Mouse (Mus musculus) neural tube, embryonic 13.5 days (tissue): ENCODE measurements around the gene Whrn. TPM values are rescaled to one million over a fixed set of nuclear protein-coding genes. Genes with fewer than 3 reads are reported as not detected.

Source experiments
- ATAC-seq: fragments of 200-750 bp; cut with Nextera tagmentation; 2 replicates; pipeline ENCODE4 v1.8.0; 2017; ENCODE audit warnings: low read depth, mild to moderate bottlenecking, moderate TSS enrichment, moderate library complexity
- H3K27ac ChIP-seq: fragments of 300-500 bp; sonication (generic); replicated peaks from 2 replicates; pipeline ENCODE4 v1.5.1; 2015; ENCODE audit warnings: moderate library complexity, mild to moderate bottlenecking, inconsistent platforms
- H3K27me3 ChIP-seq: fragments of 300-500 bp; sonication (generic); 2 replicates; pipeline ENCODE4 v1.6.1; 2015; ENCODE audit warnings: mild to moderate bottlenecking, inconsistent platforms
- H3K36me3 ChIP-seq: fragments of 300-500 bp; sonication (generic); 2 replicates; pipeline ENCODE4 v1.6.1; 2015; ENCODE audit warnings: mild to moderate bottlenecking, inconsistent platforms
- H3K4me1 ChIP-seq: fragments of 300-500 bp; sonication (generic); replicated peaks from 2 replicates; pipeline ENCODE4 v1.6.1; 2015; ENCODE audit warnings: inconsistent platforms
- H3K4me2 ChIP-seq: fragments of 300-500 bp; sonication (generic); 2 replicates; pipeline ENCODE4 v1.6.1; 2015; ENCODE audit warnings: inconsistent platforms, mild to moderate bottlenecking, moderate library complexity
- H3K4me3 ChIP-seq: fragments of 300-500 bp; sonication (generic); 2 replicates; pipeline ENCODE4 v1.5.1; 2015; ENCODE audit warnings: mild to moderate bottlenecking, inconsistent platforms
- H3K9ac ChIP-seq: fragments of 300-500 bp; sonication (generic); 2 replicates; pipeline ENCODE4 v1.6.1; 2015; ENCODE audit warnings: moderate library complexity, mild to moderate bottlenecking, inconsistent platforms
- H3K9me3 ChIP-seq: fragments of 300-500 bp; sonication (generic); 2 replicates; pipeline ENCODE4 v1.6.1; 2016; ENCODE audit warnings: inconsistent platforms
- WGBS: fragments of 180-500 bp; shearing (Covaris S2); methylation state at CpG from one replicate; pipeline ENCODE4 v1.1.7; 2015; 5-methylcytosine and 5-hydroxymethylcytosine counted together
- polyA plus RNA-seq: library from polyadenylated mRNA; unstranded; fragments of >200 nt; fragmentation: Nextera tagmentation; extraction: Ambion mirVana; gene quantifications from 2 replicates; pipeline ENCODE4 v1.2.1, GENCODE M21; 2015

The Whrn gene
- polyA plus RNA-seq, 1 experiment from 2014 or later = 5.6 TPM

- H3K4me3 ChIP-seq = no peak overlapping the region
- peaks cover 62% of the 10 kb centered on the region for H3K4me1 ChIP-seq
- no peak overlapping the region for H3K9ac ChIP-seq
- no peaks in the 10 kb centered on the region for H3K36me3 ChIP-seq
- H3K4me2 ChIP-seq = no peak overlapping the region
- no peaks in the 10 kb centered on the region for H3K9me3 ChIP-seq
- no peak for ATAC-seq
- H3K27me3 ChIP-seq = peaks cover 9% of the 10 kb centered on the region; the same call in 1 of the 2 replicates
- no peak overlapping the region for H3K27ac ChIP-seq
- 83% methylated on average over 6 of the region's 6 CpGs for WGBS
Observed at GRCm38 (mm10) chr4:63491521-63491920, 4.3 kb downstream of the Whrn start.

DNA sequence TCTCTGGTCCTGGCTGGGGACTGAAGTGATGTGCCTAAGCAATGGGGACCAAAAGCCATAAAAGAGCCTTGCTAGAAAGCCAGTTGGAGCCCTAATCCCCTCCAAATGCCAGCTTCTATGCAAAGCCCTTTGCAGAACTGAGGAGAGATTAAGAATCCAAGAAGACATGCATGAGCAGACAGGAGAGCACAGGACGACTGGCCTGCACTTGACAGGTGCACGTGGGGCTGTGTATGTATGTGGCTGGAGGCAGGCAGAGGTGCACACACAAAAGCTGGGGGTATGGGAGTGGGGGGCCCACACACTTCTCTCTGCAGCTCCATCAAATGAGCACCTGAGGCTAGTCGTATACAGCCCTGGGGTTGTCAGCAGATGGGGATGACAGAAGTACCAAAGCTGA is 5.6 kb downstream of the Whrn start:
- Histone ChIP-seq H3K27ac (no peak overlapping the region), H3K27me3 (peaks cover 5% of the 10 kb centered on the region; the same call in 1 of the 2 replicates), H3K4me3 (no peak overlapping the region), H3K4me1 (peaks cover 57% of the 10 kb centered on the region), H3K36me3 (no peaks in the 10 kb centered on the region), H3K4me2 (no peak overlapping the region), H3K9me3 (no peaks in the 10 kb centered on the region), H3K9ac (no peak overlapping the region)
- WGBS = 60% methylated on average over 3 of the region's 3 CpGs
- ATAC-seq = no peak

DNA sequence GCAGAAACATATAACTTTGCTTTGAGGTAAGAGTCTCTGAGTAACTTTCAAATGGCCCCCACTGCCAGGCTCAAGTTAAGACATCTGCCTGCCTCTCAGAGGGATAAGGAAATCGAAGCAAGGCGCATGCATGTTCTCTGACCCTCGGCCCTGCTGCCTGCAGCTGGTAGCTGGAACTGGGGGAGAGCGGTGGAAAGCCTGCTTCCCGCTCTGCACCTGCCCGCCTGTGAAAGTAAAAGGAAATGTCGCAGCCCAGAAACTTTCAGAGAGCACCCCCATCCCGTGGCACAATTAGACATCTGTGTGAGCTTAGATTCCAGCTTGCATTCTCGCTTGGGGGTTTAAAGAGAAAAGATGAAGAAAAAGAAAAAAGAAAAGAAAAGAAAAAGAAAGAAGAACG is 6.1 kb downstream of the Whrn start:
- Histone ChIP-seq H3K36me3 (no peaks in the 10 kb centered on the region), H3K4me3 (no peak overlapping the region), H3K27ac (no peak overlapping the region), H3K9me3 (no peaks in the 10 kb centered on the region), H3K27me3 (peaks cover 2% of the 10 kb centered on the region; the same call in 1 of the 2 replicates), H3K4me1 (peaks cover 52% of the 10 kb centered on the region), H3K4me2 (no peak overlapping the region), H3K9ac (no peak overlapping the region)
- no peak for ATAC-seq
- 76% methylated on average over 10 of the region's 10 CpGs for WGBS

DNA sequence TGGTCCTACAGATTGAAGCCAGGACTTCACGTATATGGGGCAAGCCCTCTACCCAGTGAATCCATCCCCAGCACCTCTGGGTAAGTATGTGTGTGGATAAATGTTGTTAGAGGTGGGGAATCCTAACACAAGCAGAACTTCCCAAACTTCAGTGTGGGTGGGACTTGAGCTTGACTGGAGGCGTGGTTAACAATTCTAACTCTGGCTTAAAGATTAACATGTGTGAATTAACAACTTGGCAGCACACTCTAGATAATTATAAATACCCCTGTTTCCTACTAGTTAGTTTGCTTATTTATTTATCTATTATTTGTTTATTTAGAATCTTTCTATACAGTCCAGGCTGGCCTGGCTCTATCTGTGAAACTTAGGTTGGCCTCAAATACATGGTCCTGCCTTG is 7.9 kb downstream of the Whrn start:
- H3K4me1 ChIP-seq = peaks cover 49% of the 10 kb centered on the region
- no peaks in the 10 kb centered on the region for H3K27me3 ChIP-seq
- WGBS = 91% methylated on average over 2 of the region's 2 CpGs
- no peaks in the 10 kb centered on the region for H3K9me3 ChIP-seq
- ATAC-seq = no peak
- no peak overlapping the region for H3K9ac ChIP-seq
- no peak overlapping the region for H3K4me3 ChIP-seq
- H3K27ac ChIP-seq = no peak overlapping the region
- H3K4me2 ChIP-seq = no peak overlapping the region
- no peaks in the 10 kb centered on the region for H3K36me3 ChIP-seq

DNA sequence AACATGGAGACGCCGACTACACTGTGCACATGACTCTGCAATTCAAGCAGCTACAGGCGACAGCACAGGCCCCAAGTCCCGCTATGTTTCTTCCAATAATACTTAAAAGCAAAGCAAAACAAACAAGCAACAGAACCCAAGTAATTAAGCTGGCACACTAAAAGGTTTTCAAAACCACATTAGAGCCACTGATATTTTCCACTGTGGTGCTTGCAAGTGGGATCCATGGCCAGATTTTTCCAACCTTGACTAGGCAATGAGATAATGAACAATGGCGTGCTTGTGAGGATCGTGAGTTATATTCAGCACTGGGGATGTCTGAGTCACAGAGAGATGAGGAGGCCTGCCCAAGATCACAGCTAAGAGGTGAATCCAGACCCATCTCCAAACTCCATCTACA is 8.5 kb downstream of the Whrn start:
- WGBS = 68% methylated on average over 6 of the region's 6 CpGs
- Histone ChIP-seq H3K9ac (no peak overlapping the region), H3K4me3 (no peak overlapping the region), H3K36me3 (no peaks in the 10 kb centered on the region), H3K4me1 (peaks cover 49% of the 10 kb centered on the region), H3K27ac (0 out of 2 replicates have a peak overlapping the region, but pooled peaks have one; percentile 23), H3K4me2 (no peak overlapping the region), H3K27me3 (no peaks in the 10 kb centered on the region), H3K9me3 (no peaks in the 10 kb centered on the region)
- ATAC-seq = no peak

DNA sequence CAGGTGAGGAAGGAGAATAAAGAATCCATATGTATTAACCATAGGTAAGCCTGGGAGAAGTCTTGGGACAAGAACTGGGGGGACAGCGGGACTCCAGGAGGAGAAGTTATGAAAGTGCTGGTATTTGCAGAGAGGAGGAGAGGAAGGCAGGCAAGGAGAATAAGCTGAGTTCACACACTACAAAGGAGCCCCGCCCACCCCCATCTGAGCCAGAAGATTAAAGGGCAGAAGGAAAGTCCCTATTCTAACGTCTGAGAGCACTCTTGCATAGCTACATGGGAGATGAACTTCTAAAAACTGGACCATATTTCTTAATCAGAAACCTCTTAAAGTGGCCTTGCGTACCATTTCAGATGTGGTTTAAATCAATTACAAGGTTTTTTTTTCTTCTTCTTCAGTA is 9.3 kb downstream of the Whrn start:
- Histone ChIP-seq H3K9ac (no peak overlapping the region), H3K4me2 (no peak overlapping the region), H3K9me3 (no peaks in the 10 kb centered on the region), H3K4me1 (peaks cover 46% of the 10 kb centered on the region), H3K4me3 (no peak overlapping the region), H3K36me3 (no peaks in the 10 kb centered on the region), H3K27ac (0 out of 2 replicates have a peak overlapping the region, but pooled peaks have one; percentile 23), H3K27me3 (no peaks in the 10 kb centered on the region)
- WGBS = 36% methylated on average over 4 of the region's 4 CpGs
- ATAC-seq = no peak

DNA sequence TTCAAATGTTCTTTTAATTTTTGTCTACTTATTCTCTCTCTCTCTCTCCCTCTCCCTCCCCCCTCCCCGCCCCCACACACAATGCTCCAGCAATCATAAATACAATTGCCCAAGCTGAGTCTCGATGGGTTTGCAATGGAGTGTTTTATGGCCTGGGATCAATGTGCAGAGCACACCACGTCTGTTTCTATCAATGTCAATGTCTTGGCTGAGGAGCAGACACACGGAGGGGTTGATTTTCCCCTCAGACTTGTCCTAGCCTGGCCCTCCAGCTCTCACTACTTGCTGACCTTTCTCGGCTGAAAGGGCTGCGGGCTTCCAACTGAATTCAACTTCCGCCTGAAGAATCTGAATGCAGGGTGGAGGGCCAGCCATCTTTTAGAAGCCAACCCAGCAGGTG is 12.1 kb downstream of the Whrn start:
- peaks cover 45% of the 10 kb centered on the region for H3K4me1 ChIP-seq
- H3K36me3 ChIP-seq = no peaks in the 10 kb centered on the region
- no peak overlapping the region for H3K9ac ChIP-seq
- ATAC-seq = no peak
- H3K4me2 ChIP-seq = no peak overlapping the region
- H3K27ac ChIP-seq = no peak overlapping the region
- 25% methylated on average over 7 of the region's 7 CpGs for WGBS
- H3K4me3 ChIP-seq = no peak overlapping the region
- H3K27me3 ChIP-seq = no peaks in the 10 kb centered on the region
- no peaks in the 10 kb centered on the region for H3K9me3 ChIP-seq

DNA sequence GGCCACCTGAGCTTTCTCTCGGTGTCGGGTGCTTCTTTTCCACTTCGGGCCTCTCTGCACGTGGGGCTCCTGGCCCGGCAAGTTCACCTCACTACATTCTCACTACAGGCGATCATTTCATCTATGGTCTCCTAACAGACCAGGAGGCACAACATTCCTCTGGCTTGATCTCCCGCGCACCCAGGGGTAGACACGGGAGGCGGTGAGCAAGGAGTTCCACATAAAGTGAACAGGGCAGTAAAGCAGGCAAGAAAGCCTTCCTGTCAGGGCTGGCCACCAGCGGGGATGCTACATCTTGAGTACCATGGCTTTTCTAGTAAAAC is 15.0 kb downstream of the Whrn start:
- Histone ChIP-seq H3K27ac (no peak overlapping the region), H3K4me3 (no peak overlapping the region), H3K36me3 (no peaks in the 10 kb centered on the region), H3K9ac (0 out of 2 replicates have a peak overlapping the region, but pooled peaks have one; percentile 17), H3K4me1 (peaks cover 35% of the 10 kb centered on the region), H3K9me3 (no peaks in the 10 kb centered on the region), H3K4me2 (no peak overlapping the region), H3K27me3 (no peaks in the 10 kb centered on the region)
- 42% methylated on average over 11 of the region's 11 CpGs for WGBS
- ATAC-seq = no peak

DNA sequence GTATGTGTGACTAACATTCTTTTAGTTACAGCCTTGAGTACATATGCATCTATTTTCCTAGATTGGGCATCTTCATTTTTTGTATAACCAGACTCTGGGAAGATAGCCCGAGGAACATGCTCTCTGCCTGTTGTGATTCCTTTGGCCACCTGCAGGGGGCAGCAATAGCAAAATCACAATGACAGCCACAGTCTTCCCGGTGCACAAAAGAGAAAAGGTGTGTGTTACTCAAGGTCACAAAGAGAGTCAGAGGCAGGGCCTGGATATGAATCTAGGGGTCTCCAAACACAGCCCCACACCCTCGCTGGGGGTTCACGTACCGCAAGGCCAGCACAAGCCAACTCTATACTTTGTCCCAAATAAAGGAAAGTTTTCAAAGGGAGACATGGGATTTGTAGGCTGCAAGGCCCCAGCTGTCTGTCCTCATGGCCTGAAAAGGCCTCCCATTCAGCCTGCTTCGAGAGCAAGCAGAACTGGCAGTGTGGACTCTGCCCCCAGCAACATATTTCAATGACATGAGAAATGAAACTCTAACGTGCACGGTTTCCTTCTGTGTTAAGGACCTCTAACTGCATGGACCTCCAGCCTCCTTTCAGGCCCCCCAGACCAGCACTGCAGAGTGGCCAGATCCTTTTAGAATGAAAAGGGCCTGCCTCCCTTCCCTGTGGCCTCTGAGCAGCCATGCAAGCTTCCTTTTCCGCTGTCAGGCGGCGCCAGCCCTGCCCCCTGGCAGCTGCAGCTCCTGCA is 15.5 kb downstream of the Whrn start:
- no peak overlapping the region for H3K4me3 ChIP-seq
- no peaks in the 10 kb centered on the region for H3K27me3 ChIP-seq
- peaks cover 40% of the 10 kb centered on the region for H3K4me1 ChIP-seq
- no peak overlapping the region for H3K4me2 ChIP-seq
- WGBS = 26% methylated on average over 11 of the region's 11 CpGs
- H3K36me3 ChIP-seq = no peaks in the 10 kb centered on the region
- no peak overlapping the region for H3K27ac ChIP-seq
- 0 out of 2 replicates have a peak overlapping the region, but pooled peaks have one; percentile 17 for H3K9ac ChIP-seq
- no peaks in the 10 kb centered on the region for H3K9me3 ChIP-seq
- ATAC-seq = 0 out of 2 replicates have a peak, but pooled peaks have one; percentile 30

DNA sequence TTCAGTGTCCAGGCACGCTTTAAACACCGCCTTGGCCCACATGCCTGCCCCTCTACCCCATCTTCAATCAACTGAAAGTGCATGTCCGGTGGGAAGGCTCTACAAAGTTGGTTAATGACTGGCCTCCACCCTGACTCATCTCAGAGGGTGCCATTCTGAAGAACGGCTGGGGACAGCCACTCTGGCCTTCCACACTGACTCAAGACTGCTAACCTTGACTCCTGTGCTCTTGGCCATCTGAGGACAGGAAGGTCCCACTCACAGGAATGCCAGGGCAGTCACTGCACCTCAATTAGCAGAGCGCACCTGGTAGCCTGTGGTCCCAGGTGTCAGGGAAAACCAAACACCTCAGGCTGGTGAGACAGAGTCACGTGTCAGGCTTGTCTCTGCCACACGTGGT is 17.8 kb downstream of the Whrn start:
- Histone ChIP-seq H3K9ac (no peak overlapping the region), H3K4me2 (no peak overlapping the region), H3K27ac (no peak overlapping the region), H3K4me1 (peaks cover 46% of the 10 kb centered on the region), H3K9me3 (no peaks in the 10 kb centered on the region), H3K27me3 (no peaks in the 10 kb centered on the region), H3K36me3 (no peaks in the 10 kb centered on the region), H3K4me3 (no peak overlapping the region)
- WGBS = 87% methylated on average over 7 of the region's 7 CpGs
- ATAC-seq = no peak

- Histone ChIP-seq H3K4me1 (peaks cover 38% of the 10 kb centered on the region), H3K4me3 (no peak overlapping the region), H3K9ac (no peak overlapping the region), H3K4me2 (no peak overlapping the region), H3K27me3 (no peaks in the 10 kb centered on the region), H3K27ac (no peak overlapping the region), H3K9me3 (no peaks in the 10 kb centered on the region), H3K36me3 (no peaks in the 10 kb centered on the region)
- ATAC-seq = no peak
- WGBS = 97% methylated on average over 6 of the region's 6 CpGs
Observed at GRCm38 (mm10) chr4:63476891-63477290, 18.9 kb downstream of the Whrn start.

- Histone ChIP-seq H3K9me3 (no peaks in the 10 kb centered on the region), H3K4me2 (no peak overlapping the region), H3K36me3 (no peaks in the 10 kb centered on the region), H3K9ac (no peak overlapping the region), H3K4me1 (peaks cover 30% of the 10 kb centered on the region), H3K4me3 (no peak overlapping the region), H3K27me3 (no peaks in the 10 kb centered on the region), H3K27ac (no peak overlapping the region)
- no peak for ATAC-seq
- 48% methylated on average over 3 of the region's 3 CpGs for WGBS
Observed at GRCm38 (mm10) chr4:63475208-63475607, 20.6 kb downstream of the Whrn start.

GRCm38 (mm10) chr4:63474439-63474838 is 21.4 kb downstream of the Whrn start:
- Histone ChIP-seq H3K4me1 (peaks cover 29% of the 10 kb centered on the region), H3K27me3 (no peaks in the 10 kb centered on the region), H3K4me3 (no peak overlapping the region), H3K4me2 (no peak overlapping the region), H3K36me3 (no peaks in the 10 kb centered on the region), H3K27ac (no peak overlapping the region), H3K9me3 (no peaks in the 10 kb centered on the region), H3K9ac (no peak overlapping the region)
- WGBS = 14% methylated on average over 2 of the region's 2 CpGs
- no peak for ATAC-seq
